Mouse (Mus musculus) kidney, postnatal 0 days (tissue): ENCODE measurements around the gene Ugt1a1. TPM values are rescaled to one million over a fixed set of nuclear protein-coding genes. Genes with fewer than 3 reads are reported as not detected.
"Not testable (repeated sequence)": the region's sequence is repeated elsewhere in the genome, so short reads cannot be mapped to it uniquely, and the experiment has no call there.

ENCODE experiments used
- ATAC-seq: fragments of 200-750 bp; cut with Nextera tagmentation; replicated peaks from 2 replicates; pipeline ENCODE4 v1.8.0; 2017; ENCODE audit warnings: low read depth, moderate number of reproducible peaks, moderate TSS enrichment, moderate library complexity; ENCODE audit not compliant: low FRiP score
- DNase-seq: peaks from one replicate; pipeline ENCODE4 v3.0.0-alpha.2; 2016; ENCODE audit warnings: low spot score
- H3K27ac ChIP-seq: fragments of 300-500 bp; sonication (generic); 2 replicates; pipeline ENCODE4 v1.5.1; 2014; ENCODE audit warnings: mild to moderate bottlenecking
- H3K27me3 ChIP-seq: fragments of 300-500 bp; sonication (generic); 2 replicates; pipeline ENCODE4 v1.6.1; 2014; ENCODE audit warnings: low read length, mixed read lengths; ENCODE audit not compliant: insufficient read depth
- H3K36me3 ChIP-seq: fragments of 300-500 bp; sonication (generic); 2 replicates; pipeline ENCODE4 v1.6.1; 2014; ENCODE audit warnings: low read length, mixed read lengths; ENCODE audit not compliant: insufficient read depth
- H3K4me1 ChIP-seq: fragments of 300-500 bp; sonication (generic); replicated peaks from 2 replicates; pipeline ENCODE4 v1.6.1; 2014; ENCODE audit warnings: antibody characterized with exemption, low read length, mixed read lengths; ENCODE audit not compliant: insufficient read depth
- H3K4me2 ChIP-seq: fragments of 300-500 bp; sonication (generic); 2 replicates; pipeline ENCODE4 v1.6.1; 2014; ENCODE audit warnings: mild to moderate bottlenecking, low read length, moderate library complexity, mixed read lengths
- H3K4me3 ChIP-seq: fragments of 300-500 bp; sonication (generic); replicated peaks from 2 replicates; pipeline ENCODE4 v1.5.1; 2014; ENCODE audit warnings: low read depth, low read length
- H3K9ac ChIP-seq: fragments of 300-500 bp; sonication (generic); 2 replicates; pipeline ENCODE4 v1.6.1; 2014; ENCODE audit warnings: low read depth, low read length
- H3K9me3 ChIP-seq: fragments of 300-500 bp; sonication (generic); replicated peaks from 2 replicates; pipeline ENCODE4 v1.6.1; 2016; ENCODE audit warnings: low read length, inconsistent platforms, mixed read lengths
- CTCF ChIP-seq: IDR thresholded peaks from 2 replicates; pipeline ENCODE4 v1.5.1; 2016; ENCODE audit warnings: antibody characterized with exemption, low read depth, mild to moderate bottlenecking, moderate library complexity
- WGBS: fragments of 180-500 bp; shearing (Covaris S2); extraction: QIAGEN DNeasy Blood & Tissue Kit; methylation state at CpG from one replicate; pipeline ENCODE4 v1.1.7; 2014; 5-methylcytosine and 5-hydroxymethylcytosine counted together
- polyA plus RNA-seq: library from polyadenylated mRNA; unstranded; fragments of >200 nt; fragmentation: Nextera tagmentation; extraction: Ambion mirVana; gene quantifications from 2 replicates; pipeline ENCODE4 v1.2.1, GENCODE M21; 2015

Gene Ugt1a1
- polyA plus RNA-seq, 1 experiment from 2014 or later: 6.2 TPM

- no peaks in the 10 kb centered on the region for H3K27me3 ChIP-seq
- DNase-seq: no peak
- H3K4me2 ChIP-seq: no peak overlapping the region
- H3K27ac ChIP-seq: no peak overlapping the region
- WGBS: 51% methylated on average over 1 of the region's 1 CpGs
- no peaks in the 10 kb centered on the region for H3K4me1 ChIP-seq
- ATAC-seq: no peak
- no peak overlapping the region for H3K9ac ChIP-seq
- H3K9me3 ChIP-seq: peaks cover 7% of the 10 kb centered on the region; the same call in 1 of the 2 replicates
- no peak for TF ChIP-seq CTCF
- no peaks in the 10 kb centered on the region for H3K36me3 ChIP-seq
- no peak overlapping the region for H3K4me3 ChIP-seq
Observed at GRCm38 (mm10) chr1:88223591-88223990, 11.8 kb downstream of the Ugt1a1 start.

- WGBS: 68% methylated on average over 2 of the region's 2 CpGs
Observed at GRCm38 (mm10) chr1:88224029-88224776, 12.4 kb downstream of the Ugt1a1 start.

GRCm38 (mm10) chr1:88225301-88225700 lies 13.5 kb downstream of the Ugt1a1 start:
- H3K27ac ChIP-seq, ATAC-seq, H3K36me3 ChIP-seq, H3K4me2 ChIP-seq, H3K27me3 ChIP-seq, DNase-seq, H3K4me3 ChIP-seq, H3K4me1 ChIP-seq, H3K9ac ChIP-seq: not testable (repeated sequence)
- peaks cover 22% of the 10 kb centered on the region; the same call in 1 of the 2 replicates for H3K9me3 ChIP-seq
- WGBS: 44% methylated on average over 2 of the region's 2 CpGs

More at GRCm38 (mm10) chr1:88224029-88224776, 12.4 kb downstream of the Ugt1a1 start:
- TF ChIP-seq CTCF: no peak
- no peak overlapping the region for H3K9ac ChIP-seq
- H3K4me3 ChIP-seq: no peak overlapping the region
- no peaks in the 10 kb centered on the region for H3K27me3 ChIP-seq
- no peak for ATAC-seq
- H3K9me3 ChIP-seq: peaks cover 13% of the 10 kb centered on the region; the same call in 1 of the 2 replicates
- H3K27ac ChIP-seq: no peak overlapping the region
- H3K4me2 ChIP-seq: no peak overlapping the region
- DNase-seq: no peak
- H3K36me3 ChIP-seq: no peaks in the 10 kb centered on the region
- H3K4me1 ChIP-seq: no peaks in the 10 kb centered on the region

DNA sequence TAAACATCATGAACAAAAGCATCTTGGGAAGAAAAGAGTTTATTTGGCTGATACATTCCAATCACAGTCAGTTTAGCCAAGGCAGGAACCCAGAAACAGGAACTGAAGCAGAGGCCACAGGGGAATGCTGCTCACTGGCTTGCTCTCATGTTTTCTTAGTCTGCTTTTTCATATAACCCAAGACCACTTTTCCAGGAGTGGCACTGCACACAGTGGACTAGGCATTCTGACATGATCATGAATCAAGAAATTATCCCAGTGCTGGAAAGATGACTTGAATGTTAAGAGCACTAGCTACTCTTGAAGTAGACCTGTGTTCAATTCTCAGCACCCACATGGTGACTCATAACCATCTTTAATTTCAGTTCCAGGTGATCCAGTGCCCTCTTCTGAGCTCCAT lies 14.0 kb downstream of the Ugt1a1 start:
- Histone ChIP-seq H3K9me3 (peaks cover 23% of the 10 kb centered on the region; the same call in 1 of the 2 replicates), H3K36me3 (no peaks in the 10 kb centered on the region), H3K27me3 (no peaks in the 10 kb centered on the region), H3K4me1 (no peaks in the 10 kb centered on the region), H3K4me2 (no peak overlapping the region), H3K9ac (no peak overlapping the region), H3K4me3 (no peak overlapping the region), H3K27ac (no peak overlapping the region)
- ATAC-seq (no peak), DNase-seq (no peak)
- TF ChIP-seq CTCF: no peak

- DNase-seq (no peak), ATAC-seq (no peak)
- H3K4me2 ChIP-seq: no peak within 1 kb of the TSS
- peaks cover 34% of the 10 kb centered on the region; the same call in 1 of the 2 replicates for H3K9me3 ChIP-seq
- H3K27me3 ChIP-seq: no peaks in the 10 kb centered on the region
- H3K36me3 ChIP-seq: no peaks in the 10 kb centered on the region
- no peak within 1 kb of the TSS for H3K4me3 ChIP-seq
- H3K27ac ChIP-seq: no peak within 1 kb of the TSS
- no peak within 1 kb of the TSS for H3K9ac ChIP-seq
- H3K4me1 ChIP-seq: no peaks in the 10 kb centered on the region
- 57% methylated on average over 5 of the region's 5 CpGs for WGBS
- no peak for TF ChIP-seq CTCF
Observed at GRCm38 (mm10) chr1:88226670-88227379, 15.1 kb downstream of the Ugt1a1 start, which contains the start of gene Mroh2a. Gene Mroh2a, plus strand, starts transcription at chr1:88226986.

DNA sequence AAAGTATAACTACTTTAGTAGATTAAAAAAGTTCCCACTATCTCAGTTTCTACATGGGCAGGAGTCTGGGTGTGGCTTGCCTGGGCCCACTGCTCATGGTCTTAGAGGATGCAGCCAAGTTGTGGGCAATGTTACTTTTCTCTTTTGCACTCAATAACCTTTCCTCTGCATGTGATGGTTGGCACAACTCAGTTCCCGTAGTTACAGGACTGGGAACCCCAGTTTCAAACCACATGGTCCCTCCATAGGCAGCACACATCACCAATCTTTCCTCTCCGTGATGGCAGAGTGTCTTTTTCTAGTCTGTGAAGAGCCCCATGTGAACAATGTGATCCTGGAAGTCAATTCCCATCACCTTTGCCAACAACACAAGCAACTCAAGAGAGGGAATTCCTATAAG lies 15.7 kb downstream of the Ugt1a1 start:
- TF ChIP-seq CTCF: no peak
- ATAC-seq (no peak), DNase-seq (no peak)
- H3K4me2 ChIP-seq: no peak overlapping the region
- H3K9ac ChIP-seq: no peak overlapping the region
- no peak overlapping the region for H3K27ac ChIP-seq
- peaks cover 37% of the 10 kb centered on the region; the same call in 1 of the 2 replicates for H3K9me3 ChIP-seq
- no peaks in the 10 kb centered on the region for H3K27me3 ChIP-seq
- H3K36me3 ChIP-seq: no peaks in the 10 kb centered on the region
- H3K4me3 ChIP-seq: no peak overlapping the region
- no peaks in the 10 kb centered on the region for H3K4me1 ChIP-seq
- 61% methylated on average over 2 of the region's 2 CpGs for WGBS
